Mouse (Mus musculus) frontal cortex, postnatal 36 days (tissue): ENCODE measurements around the gene Itgb6.

ENCODE experiments used
- DNase-seq, 2 experiments: peaks; one replicate each; pipeline ENCODE4 v3.0.0; 2022; ENCODE audit warnings: low spot score in 2 of 2

Gene Itgb6

DNA sequence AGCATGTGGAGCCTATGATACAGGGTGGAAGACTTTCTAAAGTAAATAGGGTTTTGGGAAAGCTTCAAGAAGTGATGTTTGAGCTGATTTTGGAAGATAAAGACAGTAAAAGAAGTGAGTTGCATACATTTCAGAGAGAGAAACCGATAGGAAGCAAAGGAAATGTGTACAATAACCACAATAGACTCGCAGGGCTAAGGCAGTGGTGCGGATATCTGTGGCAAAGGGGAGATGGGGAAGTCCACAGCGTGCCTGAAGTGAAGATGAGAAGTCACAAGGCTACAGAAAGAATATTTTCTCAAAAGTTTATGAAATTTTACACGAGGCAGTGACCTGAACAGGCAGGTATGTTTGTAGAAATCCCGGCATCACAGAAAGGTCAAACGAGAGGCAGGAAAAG, 100.3 kb downstream of the Itgb6 start:
- no peak for DNase-seq

DNA sequence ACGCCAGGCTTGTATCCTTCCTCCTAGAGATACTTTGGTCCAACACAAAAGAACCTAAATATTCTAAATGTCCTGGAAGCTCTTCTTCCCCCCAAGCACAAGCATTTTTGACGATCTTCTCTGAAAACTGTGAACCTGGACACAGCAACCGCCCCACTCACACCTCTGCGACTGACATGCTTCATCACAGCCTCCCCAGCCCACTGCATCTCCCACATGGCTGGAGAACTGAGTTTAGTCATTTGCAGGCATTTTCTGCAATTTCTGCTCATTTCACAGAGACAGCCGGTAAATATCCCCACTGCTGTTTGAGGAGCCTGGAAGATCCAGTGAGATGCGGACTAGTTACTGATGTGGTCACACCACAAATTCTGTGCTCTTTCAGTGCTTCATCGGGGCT, 107.7 kb downstream of the Itgb6 start:
- peak in 1 of 2 experiments; percentile 19 for DNase-seq

DNA sequence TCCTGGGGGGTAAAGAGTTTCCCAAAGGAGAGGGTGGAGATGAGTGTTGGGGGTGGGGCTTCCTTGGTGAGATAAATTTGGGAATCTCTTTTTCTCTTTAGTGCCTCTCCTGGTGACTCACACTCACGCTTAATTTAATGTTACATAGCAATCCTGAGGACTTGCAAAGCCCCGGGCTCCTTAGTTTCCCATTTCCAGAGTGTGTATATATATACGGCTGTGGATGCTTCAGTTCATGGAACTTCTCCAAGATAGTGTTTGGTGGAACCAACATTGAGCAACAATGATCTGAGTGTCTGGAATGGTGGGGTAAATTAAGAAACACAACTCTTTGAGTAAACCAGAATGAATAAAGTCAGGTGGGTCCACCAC, 108.6 kb downstream of the Itgb6 start:
- DNase-seq, result peak in 1 of 2 experiments; percentile 6

DNA sequence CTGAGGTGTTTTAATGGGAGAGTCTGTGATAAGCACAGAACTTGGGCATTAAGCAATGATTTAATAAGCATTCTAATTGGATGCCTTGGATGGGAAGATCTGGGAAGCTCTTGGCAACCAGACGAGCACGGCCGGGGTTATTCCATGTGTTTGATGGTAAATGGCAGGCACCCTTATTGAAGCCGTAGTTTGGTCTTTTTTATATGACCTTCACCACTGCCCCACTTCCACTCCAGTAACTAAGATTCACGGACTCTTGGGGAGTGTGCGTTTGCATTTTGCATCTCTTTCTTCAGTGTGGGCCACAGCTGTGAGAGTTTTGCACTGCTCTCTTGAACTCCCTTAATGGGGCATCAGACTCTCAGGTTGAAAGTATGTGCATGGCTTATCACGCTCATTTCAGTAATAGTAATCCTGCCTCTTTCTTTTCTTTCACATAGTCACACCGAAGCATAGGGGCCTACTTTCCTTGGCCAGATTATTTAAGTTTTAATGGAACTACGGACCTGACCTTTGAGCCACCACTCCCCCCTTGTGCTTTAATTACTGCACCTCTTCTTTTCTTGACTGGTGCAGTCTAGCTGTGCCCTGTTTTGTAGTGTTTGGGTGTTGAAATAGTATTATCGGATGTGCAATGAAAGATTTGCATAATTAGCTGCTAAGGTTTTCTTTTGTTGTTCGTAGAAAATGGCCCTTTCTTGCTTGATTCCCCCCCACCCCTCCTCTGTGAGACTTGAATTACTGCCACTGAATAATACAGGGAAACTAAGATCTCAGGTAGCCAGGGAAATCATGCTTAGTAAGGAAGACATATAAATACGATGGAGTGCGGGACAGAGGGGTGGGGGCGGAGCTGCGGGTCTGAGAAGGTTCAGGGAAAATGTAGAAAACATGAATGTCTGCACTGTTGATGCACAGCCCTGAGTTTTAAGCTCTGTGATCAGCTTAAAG, 109.3 kb downstream of the Itgb6 start:
- DNase-seq, result no peak

DNA sequence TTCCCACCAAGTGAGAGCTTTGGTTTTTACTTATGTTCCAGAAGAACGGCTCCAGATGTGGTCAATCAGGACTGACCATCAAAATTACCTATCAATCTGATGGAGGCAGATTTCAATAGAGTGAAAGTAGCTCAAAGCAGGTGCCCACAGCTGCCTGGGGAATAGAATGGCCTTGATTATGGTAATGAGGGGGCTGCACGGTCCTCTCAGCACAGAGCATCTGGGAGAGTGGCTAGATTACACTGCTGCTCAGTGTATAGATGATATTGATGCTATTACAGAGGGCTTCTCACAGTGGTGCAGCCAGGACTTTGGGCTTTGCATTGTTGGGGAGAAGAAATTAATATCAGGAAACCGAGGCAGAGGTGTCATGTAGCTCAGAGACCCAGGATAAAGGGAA, 110.8 kb downstream of the Itgb6 start:
- no peak for DNase-seq

DNA sequence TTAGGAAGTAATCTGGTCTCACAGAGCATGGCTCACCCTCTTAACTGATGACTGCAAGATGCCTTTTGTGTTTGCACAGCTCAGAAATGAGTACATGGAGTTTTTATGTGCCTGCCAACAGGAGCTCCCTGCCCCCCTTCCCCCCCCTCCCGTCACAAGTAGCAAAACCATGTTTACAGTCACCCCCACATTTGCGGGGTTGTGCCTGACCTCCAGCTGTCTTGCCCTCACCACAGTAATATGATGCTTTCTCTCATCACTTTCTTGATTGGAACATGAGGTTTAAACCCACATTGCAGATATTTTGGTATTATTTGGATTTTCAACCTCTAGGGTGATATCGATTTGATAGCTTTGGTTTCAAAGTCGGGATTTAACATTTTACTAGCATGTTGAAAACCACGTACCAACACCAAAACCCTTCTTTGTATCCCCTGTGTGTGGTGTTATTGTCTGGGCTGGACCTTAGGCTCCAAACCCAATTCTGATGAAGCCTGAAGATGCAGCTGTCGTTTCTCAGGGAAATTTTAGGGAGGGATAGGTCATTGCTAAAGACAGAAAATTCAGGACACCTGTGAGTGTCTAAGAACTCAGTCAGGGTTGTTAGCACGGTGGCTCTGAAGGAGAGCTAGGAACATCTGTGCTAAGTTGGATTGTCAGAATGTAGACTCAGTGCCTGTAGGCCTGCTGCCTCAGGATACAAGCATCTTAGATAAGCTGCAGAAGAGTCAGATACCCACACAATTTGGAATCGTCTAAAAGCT, 112.8 kb downstream of the Itgb6 start:
- no peak for DNase-seq

DNA sequence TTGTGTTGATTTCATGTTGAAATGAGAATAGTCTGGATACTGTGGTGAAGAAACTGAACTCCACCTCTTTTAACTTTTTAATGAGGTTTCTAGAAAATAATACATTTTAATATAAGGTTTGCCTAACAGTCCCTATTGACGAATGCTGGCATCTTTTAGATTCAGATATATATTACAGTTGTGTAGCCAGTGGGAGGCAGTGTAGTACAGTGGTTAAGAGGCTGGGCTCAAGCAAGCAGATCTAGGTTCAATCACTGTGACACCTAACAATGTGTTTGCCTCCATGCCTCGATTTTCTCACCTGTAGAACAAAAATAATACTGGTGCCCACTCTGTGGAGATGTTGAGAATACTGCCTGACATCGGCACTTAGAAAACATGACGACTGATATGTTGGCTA, 114.5 kb downstream of the Itgb6 start:
- no peak for DNase-seq

DNA sequence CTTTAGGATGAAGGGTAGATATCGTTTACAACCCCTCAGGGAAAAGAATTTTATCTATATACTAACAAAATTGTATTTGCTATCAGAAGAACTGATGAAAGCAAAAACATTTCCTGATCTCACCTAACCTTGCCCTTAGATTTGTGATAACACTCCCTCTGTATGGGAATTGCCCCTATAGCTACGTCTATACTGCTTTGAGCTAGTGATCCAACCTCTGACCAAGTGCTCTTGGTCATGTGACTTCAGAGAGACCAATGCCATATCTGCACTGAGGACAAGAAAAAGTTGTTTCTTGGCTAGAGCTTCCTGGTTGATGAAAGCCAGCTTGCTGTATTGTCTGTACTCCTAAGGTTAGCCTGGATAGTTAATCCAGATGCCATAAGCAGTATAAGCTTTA, 121.1 kb downstream of the Itgb6 start:
- no peak for DNase-seq

DNA sequence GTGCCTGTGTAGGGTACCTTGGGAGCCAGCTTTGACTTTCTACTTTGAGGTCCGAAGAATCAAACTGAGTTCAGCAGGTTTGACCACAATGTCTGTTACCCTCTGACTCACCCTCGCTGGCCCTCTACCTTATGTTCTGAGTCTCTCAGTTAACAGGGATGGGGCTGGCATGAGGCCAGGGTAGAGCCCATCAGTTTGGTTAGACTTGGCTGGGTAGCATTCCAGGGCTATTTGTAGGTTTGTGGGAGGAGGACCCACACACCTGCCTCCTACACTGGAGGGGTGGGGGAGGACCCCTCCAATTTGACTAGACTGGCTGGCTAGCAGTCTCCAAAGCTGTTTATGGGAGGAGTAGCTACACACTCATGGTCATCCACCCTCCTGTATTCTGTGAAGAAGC, 121.6 kb downstream of the Itgb6 start:
- no peak for DNase-seq

DNA sequence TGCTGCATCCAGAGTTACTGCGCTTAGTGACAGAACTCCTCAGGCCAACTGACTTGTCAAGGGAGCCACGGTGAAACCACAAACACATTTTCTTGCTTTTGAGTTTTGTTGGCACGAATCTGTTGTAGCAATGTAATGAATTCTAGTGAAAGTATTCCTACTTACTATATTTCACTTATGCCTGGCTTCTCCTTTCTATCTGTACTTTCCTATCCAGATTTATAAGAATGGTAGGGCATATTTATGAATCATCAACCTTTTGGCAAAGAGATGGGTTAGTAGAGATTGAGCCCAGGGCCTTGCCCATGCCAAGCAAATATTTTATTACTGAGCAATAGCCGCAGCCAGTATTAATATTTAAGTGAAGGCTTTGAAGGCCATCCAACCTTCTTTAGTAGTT, 139.0 kb downstream of the Itgb6 start:
- DNase-seq, result no peak

DNA sequence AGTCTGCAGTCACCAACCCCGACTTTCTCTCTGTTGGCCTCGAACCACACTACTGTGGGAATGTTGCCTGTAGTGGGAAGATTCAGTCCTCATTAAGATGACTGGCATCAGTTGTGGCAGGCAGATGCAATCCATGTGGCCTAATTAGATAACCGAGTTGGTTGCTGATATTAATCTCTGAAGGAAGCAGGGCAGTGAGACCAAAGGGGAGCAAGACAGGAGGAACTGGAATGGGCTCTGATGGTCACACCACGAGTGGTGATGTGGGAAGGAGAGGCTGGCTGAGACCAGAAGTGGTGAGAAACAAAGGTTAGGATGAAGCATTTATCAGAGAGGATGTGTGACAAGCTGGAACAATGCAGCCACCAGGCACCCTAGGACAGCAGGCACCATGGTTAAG, 167.9 kb downstream of the Itgb6 start:
- DNase-seq, result no peak

DNA sequence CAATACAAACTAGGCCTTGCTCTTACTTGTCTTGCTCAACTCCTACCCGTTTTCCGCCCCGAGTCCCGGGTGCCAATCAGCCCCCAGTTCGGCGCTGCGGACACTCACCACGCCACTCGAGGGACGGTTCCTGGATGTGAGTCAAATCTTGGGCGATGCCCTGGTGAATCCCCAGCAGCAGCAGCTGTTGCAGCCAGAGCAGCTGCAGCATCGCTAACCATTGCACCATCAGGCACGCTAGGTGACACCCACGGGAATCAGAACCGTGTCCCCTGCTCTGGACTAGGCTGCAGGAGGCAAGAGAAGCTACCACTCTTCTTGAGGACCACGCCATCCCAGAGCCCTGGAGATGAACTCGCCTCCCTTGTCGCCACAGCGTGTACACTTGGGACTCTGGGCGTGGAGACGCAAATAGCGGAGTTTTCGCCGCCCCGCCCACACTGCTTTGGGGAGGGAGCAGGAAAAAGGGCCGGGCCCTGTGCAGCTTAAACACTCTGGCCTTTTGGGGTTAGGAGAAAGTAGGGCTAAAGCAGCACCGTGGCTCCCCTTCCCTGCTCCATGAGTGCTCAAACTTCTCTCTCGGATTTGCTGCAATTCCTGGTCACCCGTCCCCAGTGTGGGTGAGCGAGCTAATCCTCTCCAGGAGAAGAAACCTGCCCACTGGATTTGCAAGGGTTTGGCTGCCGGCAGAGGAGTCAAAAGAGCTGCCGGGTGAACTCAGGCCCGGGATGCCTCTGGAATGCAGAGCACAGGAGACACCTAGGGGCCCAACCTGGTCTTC, 169.4 kb downstream of the Itgb6 start, which contains the start of gene Pla2r1:
TSS of gene Pla2r1 (minus strand) at position 407 of the 781 bp plus-strand sequence.
- no peak for DNase-seq

DNA sequence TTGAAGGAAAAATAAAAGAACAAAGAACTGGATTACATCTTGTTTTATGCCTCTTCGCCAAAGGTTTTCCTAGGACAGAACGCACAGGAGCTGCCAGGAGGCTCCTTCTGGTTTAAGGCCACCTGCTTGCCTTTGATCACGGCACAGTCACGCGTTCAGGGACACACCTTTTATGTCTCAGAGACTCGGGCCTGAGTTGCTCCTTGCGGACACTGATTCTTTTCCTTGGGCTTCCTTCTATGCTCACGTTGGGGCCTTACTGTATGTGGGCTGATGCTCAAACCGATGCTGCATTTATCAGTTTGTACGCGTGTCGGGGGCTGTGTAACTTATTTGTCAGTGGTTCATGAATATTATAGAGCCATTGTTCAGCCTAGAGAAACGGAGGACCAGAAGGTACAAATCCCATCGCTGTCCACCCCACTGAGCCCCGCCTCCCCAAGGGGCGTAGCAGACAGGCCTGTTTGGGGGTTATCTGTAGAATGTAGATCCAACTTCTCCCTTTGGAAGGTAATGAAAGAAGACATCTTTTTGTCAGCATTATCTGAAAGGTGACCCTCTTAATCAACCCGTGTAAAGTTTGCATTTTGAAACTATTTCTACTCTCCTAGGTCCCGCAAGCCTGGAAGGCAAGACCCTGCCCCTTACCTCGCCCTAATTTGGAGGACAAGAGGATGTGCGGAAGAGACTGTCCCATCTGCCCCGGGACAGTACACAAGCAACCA, 170.1 kb downstream of the Itgb6 start:
- DNase-seq, result no peak

DNA sequence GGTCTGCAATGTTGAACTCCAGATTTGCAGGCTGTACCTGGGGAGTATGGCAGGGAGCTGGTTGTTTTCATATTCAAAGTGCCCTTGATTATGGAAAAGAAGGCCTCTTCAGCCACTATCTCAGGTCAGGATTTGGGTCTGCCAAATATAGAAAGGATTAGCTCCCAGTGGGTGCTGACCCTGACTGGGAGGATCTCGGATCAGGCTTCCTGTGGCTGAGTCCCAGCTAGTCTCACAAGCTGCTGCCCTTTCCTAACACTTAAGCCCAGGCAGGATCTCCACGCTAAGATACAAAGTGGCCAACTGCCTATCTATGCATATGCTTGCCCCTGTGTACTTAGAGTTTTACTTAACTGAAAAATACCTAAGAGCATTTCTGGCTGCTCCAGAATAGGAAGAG, 170.8 kb downstream of the Itgb6 start:
- DNase-seq, result no peak

DNA sequence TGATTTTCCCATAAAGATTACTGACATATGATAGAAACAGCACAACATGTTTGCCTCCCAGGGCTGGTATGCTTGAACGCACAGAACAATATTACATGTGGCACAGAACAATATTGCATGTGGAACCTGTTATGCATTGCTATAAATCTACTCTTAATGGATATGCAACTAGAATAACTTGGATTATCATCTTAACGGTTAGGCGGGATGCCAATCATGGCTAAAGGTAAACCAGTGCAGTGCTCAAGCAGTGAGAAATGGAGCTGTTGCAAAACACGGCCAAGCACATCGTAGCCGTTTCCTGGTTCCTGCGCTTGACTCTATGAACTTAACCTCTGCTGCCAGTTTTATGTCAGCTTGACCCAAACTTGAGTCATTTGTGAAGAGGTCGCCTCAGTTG, 171.9 kb downstream of the Itgb6 start:
- no peak for DNase-seq

DNA sequence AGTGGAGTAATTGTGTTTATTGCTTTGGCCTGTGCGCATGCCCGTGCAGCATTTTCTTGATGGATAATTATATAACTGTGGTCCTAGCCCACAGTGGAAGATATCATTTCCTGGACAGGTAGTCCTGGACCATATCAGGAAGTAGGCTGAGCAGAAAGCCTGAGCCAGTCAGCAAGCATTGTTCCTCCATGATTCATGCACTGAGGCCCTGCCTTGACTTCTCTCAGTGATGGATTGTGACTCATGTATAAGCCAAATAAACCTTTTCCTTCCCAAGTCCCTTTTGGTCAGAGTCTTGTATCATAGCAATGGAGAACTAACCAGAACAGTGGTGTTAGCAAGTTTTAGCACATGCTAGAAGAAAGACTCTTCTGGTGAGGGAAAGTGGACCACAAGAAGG, 172.6 kb downstream of the Itgb6 start:
- DNase-seq, result no peak
